Mouse (Mus musculus) forebrain, embryonic 12.5 days (tissue): Measurements from ENCODE around the gene Zfp239. TPM values are rescaled to one million over a fixed set of nuclear protein-coding genes. Genes with fewer than 3 reads are reported as not detected.
"Not testable (repeated sequence)": the region's sequence is repeated elsewhere in the genome, so short reads cannot be mapped to it uniquely, and the experiment has no call there.

Experiments used
- ATAC-seq: fragments of 200-750 bp; cut with Nextera tagmentation; 2 replicates; pipeline ENCODE4 v1.8.0; 2017; ENCODE audit warnings: moderate TSS enrichment; ENCODE audit not compliant: low FRiP score
- H3K27ac ChIP-seq: fragments of 300-500 bp; sonication (generic); 2 replicates; pipeline ENCODE4 v1.5.1; 2016; ENCODE audit warnings: mild to moderate bottlenecking
- H3K27me3 ChIP-seq: fragments of 300-500 bp; sonication (generic); 2 replicates; pipeline ENCODE4 v1.6.1; 2016; ENCODE audit warnings: mild to moderate bottlenecking
- H3K36me3 ChIP-seq: fragments of 300-500 bp; sonication (generic); replicated peaks from 2 replicates; pipeline ENCODE4 v1.6.1; 2016; ENCODE audit warnings: mild to moderate bottlenecking
- H3K4me1 ChIP-seq: fragments of 300-500 bp; sonication (generic); 2 replicates; pipeline ENCODE4 v1.6.1; 2016
- H3K4me2 ChIP-seq: fragments of 300-500 bp; sonication (generic); 2 replicates; pipeline ENCODE4 v1.6.1; 2016; ENCODE audit warnings: mild to moderate bottlenecking, moderate library complexity
- H3K4me3 ChIP-seq: fragments of 300-500 bp; sonication (generic); replicated peaks from 2 replicates; pipeline ENCODE4 v1.5.1; 2016; ENCODE audit warnings: mild to moderate bottlenecking
- H3K9ac ChIP-seq: fragments of 300-500 bp; sonication (generic); 2 replicates; pipeline ENCODE4 v1.6.1; 2016; ENCODE audit warnings: mild to moderate bottlenecking
- H3K9me3 ChIP-seq: fragments of 300-500 bp; sonication (generic); 2 replicates; pipeline ENCODE4 v1.6.1; 2016
- WGBS: fragments of 180-500 bp; shearing (Covaris S2); methylation state at CpG from one replicate; pipeline ENCODE4 v1.1.7; 2016; 5-methylcytosine and 5-hydroxymethylcytosine counted together
- polyA plus RNA-seq: library from polyadenylated mRNA; unstranded; fragments of >200 nt; fragmentation: Nextera tagmentation; extraction: Ambion mirVana; gene quantifications from 2 replicates; pipeline ENCODE4 v1.2.1, GENCODE M21; 2016

The Zfp239 gene
- polyA plus RNA-seq, 1 experiment from 2014 or later = 13.1 TPM

GRCm38 (mm10) chr6:117851747-117852146, 10.2 kb upstream of the Zfp239 start:
- 64% methylated on average over 2 of the region's 2 CpGs for WGBS
- no peak for ATAC-seq
- no peaks in the 10 kb centered on the region for H3K27me3 ChIP-seq
- no peaks in the 10 kb centered on the region for H3K9me3 ChIP-seq
- H3K36me3 ChIP-seq = peaks cover 31% of the 10 kb centered on the region
- no peaks in the 10 kb centered on the region for H3K4me1 ChIP-seq
- H3K4me2 ChIP-seq = no peak overlapping the region
- H3K9ac ChIP-seq = no peak overlapping the region
- H3K27ac ChIP-seq = no peak overlapping the region
- H3K4me3 ChIP-seq = no peak overlapping the region

GRCm38 (mm10) chr6:117857990-117858389, 3.9 kb upstream of the Zfp239 start:
- no peak overlapping the region for H3K9ac ChIP-seq
- WGBS = 82% methylated on average over 1 of the region's 1 CpGs
- H3K9me3 ChIP-seq = no peaks in the 10 kb centered on the region
- no peaks in the 10 kb centered on the region for H3K27me3 ChIP-seq
- H3K4me2 ChIP-seq = no peak overlapping the region
- no peak overlapping the region for H3K27ac ChIP-seq
- no peak overlapping the region for H3K4me3 ChIP-seq
- H3K4me1 ChIP-seq = peaks cover 4% of the 10 kb centered on the region; the same call in 1 of the 2 replicates
- ATAC-seq = no peak
- H3K36me3 ChIP-seq = no peaks in the 10 kb centered on the region

DNA sequence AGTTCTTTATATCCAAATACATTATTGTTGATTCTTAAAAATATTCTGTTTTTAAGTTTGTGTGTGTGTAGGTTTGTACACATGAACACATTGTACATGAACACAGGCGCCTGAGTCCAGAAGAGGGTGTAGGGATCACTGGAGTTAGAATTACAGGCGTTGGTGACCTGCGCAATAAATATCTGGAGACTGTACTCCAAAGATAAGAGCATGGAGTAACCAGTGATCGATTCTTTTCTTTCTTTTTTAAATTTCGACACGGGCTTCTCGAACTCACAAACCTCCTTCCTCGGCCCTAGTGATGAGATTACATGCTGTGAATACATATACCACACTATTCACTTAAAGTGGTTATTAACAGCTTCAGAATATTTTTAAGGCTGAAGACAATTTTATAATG, 565 bp downstream of the Zfp239 start:
- Histone ChIP-seq H3K4me3 (0 out of 2 replicates have a peak overlapping the region, but pooled peaks have one; percentile 74), H3K9me3 (no peaks in the 10 kb centered on the region), H3K36me3 (no peaks in the 10 kb centered on the region), H3K27me3 (no peaks in the 10 kb centered on the region), H3K9ac (no peak overlapping the region), H3K4me2 (peak overlapping the region; percentile 89), H3K27ac (no peak overlapping the region), H3K4me1 (peaks cover 14% of the 10 kb centered on the region)
- WGBS = 74% methylated on average over 8 of the region's 8 CpGs
- ATAC-seq = 0 out of 2 replicates have a peak, but pooled peaks have one; percentile 31

GRCm38 (mm10) chr6:117862899-117863620, 1.2 kb downstream of the Zfp239 start:
- Histone ChIP-seq H3K4me2 (peak overlapping the region; percentile 89), H3K27me3 (no peaks in the 10 kb centered on the region), H3K9me3 (no peaks in the 10 kb centered on the region), H3K36me3 (no peaks in the 10 kb centered on the region), H3K27ac (no peak overlapping the region), H3K4me1 (peaks cover 14% of the 10 kb centered on the region), H3K9ac (peak overlapping the region; percentile 69), H3K4me3 (peak overlapping the region; percentile 74)
- peak; percentile 90 for ATAC-seq
- 2% methylated on average over 26 of the region's 26 CpGs for WGBS

- 94% methylated on average over 8 of the region's 8 CpGs for WGBS
- Histone ChIP-seq H3K36me3 (no peaks in the 10 kb centered on the region), H3K27me3 (no peaks in the 10 kb centered on the region), H3K27ac (no peak overlapping the region), H3K9me3 (no peaks in the 10 kb centered on the region), H3K4me3 (peak overlapping the region; percentile 74), H3K4me2 (peak overlapping the region; percentile 89), H3K4me1 (peaks cover 14% of the 10 kb centered on the region), H3K9ac (peak overlapping the region; percentile 69; the same call in 1 of the 2 replicates)
- ATAC-seq = no peak
Observed at GRCm38 (mm10) chr6:117863751-117864150, 1.9 kb downstream of the Zfp239 start.

GRCm38 (mm10) chr6:117868187-117868586, 6.3 kb downstream of the Zfp239 start:
- no peak for ATAC-seq
- H3K36me3 ChIP-seq = peaks cover 11% of the 10 kb centered on the region; the same call in 1 of the 2 replicates
- no peak overlapping the region for H3K4me3 ChIP-seq
- no peak overlapping the region for H3K27ac ChIP-seq
- H3K4me1 ChIP-seq = peaks cover 8% of the 10 kb centered on the region
- WGBS = 94% methylated on average over 8 of the region's 8 CpGs
- no peaks in the 10 kb centered on the region for H3K9me3 ChIP-seq
- H3K9ac ChIP-seq = no peak overlapping the region
- no peaks in the 10 kb centered on the region for H3K27me3 ChIP-seq
- no peak overlapping the region for H3K4me2 ChIP-seq

GRCm38 (mm10) chr6:117871034-117871433, 9.1 kb downstream of the Zfp239 start:
- no peaks in the 10 kb centered on the region for H3K4me1 ChIP-seq
- no peaks in the 10 kb centered on the region for H3K27me3 ChIP-seq
- no peak overlapping the region for H3K9ac ChIP-seq
- WGBS = 85% methylated on average over 14 of the region's 14 CpGs
- peaks cover 11% of the 10 kb centered on the region; the same call in 1 of the 2 replicates for H3K36me3 ChIP-seq
- no peaks in the 10 kb centered on the region for H3K9me3 ChIP-seq
- H3K4me3 ChIP-seq = no peak overlapping the region
- no peak overlapping the region for H3K4me2 ChIP-seq
- no peak for ATAC-seq
- no peak overlapping the region for H3K27ac ChIP-seq

GRCm38 (mm10) chr6:117873450-117873849, 11.6 kb downstream of the Zfp239 start:
- not testable (repeated sequence) for H3K4me1 ChIP-seq, H3K27me3 ChIP-seq, H3K9me3 ChIP-seq, H3K27ac ChIP-seq, ATAC-seq, H3K4me2 ChIP-seq, H3K4me3 ChIP-seq, H3K9ac ChIP-seq
- 89% methylated on average over 7 of the region's 7 CpGs for WGBS
- H3K36me3 ChIP-seq = peaks cover 11% of the 10 kb centered on the region; the same call in 1 of the 2 replicates

- H3K9me3 ChIP-seq = no peaks in the 10 kb centered on the region
- WGBS = 84% methylated on average over 3 of the region's 3 CpGs
- no peak overlapping the region for H3K4me3 ChIP-seq
- no peak overlapping the region for H3K9ac ChIP-seq
- no peak overlapping the region for H3K27ac ChIP-seq
- 0 out of 2 replicates have a peak, but pooled peaks cover 3% of the 10 kb centered on the region for H3K4me1 ChIP-seq
- no peaks in the 10 kb centered on the region for H3K27me3 ChIP-seq
- H3K4me2 ChIP-seq = no peak overlapping the region
- no peak for ATAC-seq
- peaks cover 11% of the 10 kb centered on the region; the same call in 1 of the 2 replicates for H3K36me3 ChIP-seq
Observed at GRCm38 (mm10) chr6:117874621-117875281, 12.9 kb downstream of the Zfp239 start.

DNA sequence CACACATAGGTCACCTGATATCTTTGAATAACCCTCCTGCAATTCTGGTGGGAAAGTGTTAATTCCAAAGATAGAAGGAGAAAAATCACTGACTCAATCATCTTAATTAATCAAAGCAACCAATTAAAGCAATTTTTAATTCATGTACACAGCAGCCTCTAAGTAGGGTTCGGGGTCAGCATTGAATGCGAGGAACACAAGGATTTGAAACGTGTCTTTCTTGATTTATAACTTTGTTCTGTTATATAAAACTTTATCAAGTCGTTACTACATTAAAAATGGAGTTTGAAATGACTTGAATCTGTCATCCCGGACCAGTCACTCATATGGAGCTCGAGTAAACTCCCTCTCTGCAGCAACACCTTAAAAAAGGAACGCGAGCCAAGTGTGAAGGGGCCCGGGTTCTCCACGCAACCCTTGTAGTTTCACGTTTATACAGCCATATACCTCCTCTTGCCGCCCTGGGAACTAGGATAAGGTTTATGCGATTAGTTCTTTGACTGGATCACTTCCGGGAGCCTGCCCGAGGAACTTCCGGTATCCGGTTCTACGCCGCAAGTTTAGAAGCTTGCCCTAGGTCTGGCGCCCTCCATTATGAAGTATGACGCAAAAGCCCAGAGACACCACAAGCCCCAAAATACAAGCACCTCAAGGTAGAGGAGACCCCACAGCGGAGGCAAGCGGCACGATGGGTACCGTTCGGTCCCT, 17.0 kb downstream of the Zfp239 start:
- ATAC-seq = peak; percentile 85
- Histone ChIP-seq H3K9me3 (no peaks in the 10 kb centered on the region), H3K9ac (peak overlapping the region; percentile 55), H3K4me1 (peaks cover 14% of the 10 kb centered on the region), H3K36me3 (no peaks in the 10 kb centered on the region), H3K4me3 (peak overlapping the region; percentile 48), H3K27ac (peak overlapping the region; percentile 98), H3K4me2 (peak overlapping the region; percentile 61), H3K27me3 (no peaks in the 10 kb centered on the region)
- WGBS = 14% methylated on average over 26 of the region's 26 CpGs

- Histone ChIP-seq H3K36me3 (no peaks in the 10 kb centered on the region), H3K9ac (peak overlapping the region; percentile 55), H3K4me1 (peaks cover 14% of the 10 kb centered on the region), H3K27me3 (no peaks in the 10 kb centered on the region), H3K27ac (peak overlapping the region; percentile 98), H3K4me2 (peak overlapping the region; percentile 61), H3K4me3 (peak overlapping the region; percentile 48), H3K9me3 (no peaks in the 10 kb centered on the region)
- ATAC-seq = peak; percentile 95
- under 1% methylated on average over 67 of the region's 67 CpGs for WGBS
Observed at GRCm38 (mm10) chr6:117879408-117880115, 17.7 kb downstream of the Zfp239 start.
